Mouse (Mus musculus) CH12.LX (cell line): ENCODE results near the gene P2rx4. TPM values are rescaled to one million over a fixed set of nuclear protein-coding genes. Genes with fewer than 3 reads are reported as not detected.

Experiments
- DNase-seq: peaks from one replicate; pipeline ENCODE4 v3.0.0-alpha.2; 2013; ENCODE audit errors: extremely low read depth
- H3K27ac ChIP-seq: 2 replicates; pipeline ENCODE4 v1.5.1; 2012; ENCODE audit warnings: low read depth, mild to moderate bottlenecking, control low read depth, moderate library complexity; ENCODE audit not compliant: insufficient read depth
- H3K27me3 ChIP-seq: replicated peaks from 2 replicates; pipeline ENCODE3; 2012; ENCODE audit warnings: inconsistent platforms
- H3K36me3 ChIP-seq, 2 experiments: replicated peaks in 1 of 2; 2 replicates each; pipeline versions ENCODE3 to v1.6.1; 2012; ENCODE audit warnings: inconsistent platforms in 1 of 2, low read length in 1 of 2, mild to moderate bottlenecking in 1 of 2, mixed read lengths in 1 of 2, moderate library complexity in 1 of 2; ENCODE audit not compliant: control insufficient read depth in 1 of 2, insufficient read depth in 1 of 2
- H3K4me1 ChIP-seq, 2 experiments: 2 replicates each; pipeline ENCODE4 v1.6.1; 2012; ENCODE audit warnings: inconsistent platforms in 1 of 2, moderate library complexity in 1 of 2; ENCODE audit not compliant: insufficient read depth in 2 of 2, control insufficient read depth in 1 of 2
- H3K4me2 ChIP-seq: 2 replicates; pipeline ENCODE4 v1.6.1; 2012; ENCODE audit warnings: low read depth, mild to moderate bottlenecking, control low read depth; ENCODE audit not compliant: poor library complexity, insufficient read depth, severe bottlenecking
- H3K4me3 ChIP-seq, 3 experiments: fragments of 150-350 bp in 1 of 3; sonication (generic) in 1 of 3; replicated peaks in 1 of 3; 2 replicates each; pipeline versions ENCODE3 to v1.5.1; 2011 to 2012; ENCODE audit warnings: low read depth in 2 of 3, low read length in 2 of 3, mild to moderate bottlenecking in 2 of 3, moderate library complexity in 2 of 3, control low read depth in 1 of 3, improper control_type of control experiment in 1 of 3, inconsistent platforms in 1 of 3, mixed read lengths in 1 of 3; ENCODE audit not compliant: poor library complexity in 1 of 3
- H3K79me2 ChIP-seq: replicated peaks from 2 replicates; pipeline ENCODE4 v1.6.1; 2012; ENCODE audit warnings: mild to moderate bottlenecking, moderate library complexity; ENCODE audit not compliant: control insufficient read depth, poor library complexity, insufficient read depth, severe bottlenecking; ENCODE audit errors: extremely low read depth
- H3K9ac ChIP-seq: 2 replicates; pipeline ENCODE4 v1.6.1; 2012; ENCODE audit warnings: low read depth, mild to moderate bottlenecking, control low read depth, moderate library complexity; ENCODE audit not compliant: insufficient read depth
- H3K9me3 ChIP-seq: replicated peaks from 2 replicates; pipeline ENCODE3; 2012; ENCODE audit warnings: low read length, inconsistent platforms, mixed read lengths
- CHD1 ChIP-seq: IDR thresholded peaks from 2 replicates; pipeline ENCODE4 v1.6.1; 2012; ENCODE audit warnings: low read depth, low read length, improper control_type of control experiment, inconsistent platforms
- CTCF ChIP-seq, 2 experiments: IDR thresholded peaks in 1 of 2; conservative IDR thresholded peaks in 1 of 2; 2 replicates each; pipeline ENCODE4 v1.5.1; 2011 to 2012; ENCODE audit warnings: low read depth in 2 of 2, low read length in 2 of 2, improper control_type of control experiment in 1 of 2, inconsistent platforms in 1 of 2, mild to moderate bottlenecking in 1 of 2, moderate library complexity in 1 of 2
- EP300 ChIP-seq: IDR thresholded peaks from 2 replicates; pipeline ENCODE4 v1.6.1; 2011; ENCODE audit warnings: low read length, improper control_type of control experiment
- HCFC1 ChIP-seq: IDR thresholded peaks from 2 replicates; pipeline ENCODE4 v1.6.1; 2012; ENCODE audit warnings: low read depth, mild to moderate bottlenecking, inconsistent platforms, low read length, improper control_type of control experiment
- JUN ChIP-seq: IDR thresholded peaks from 2 replicates; pipeline ENCODE4 v1.6.1; 2011; ENCODE audit warnings: low read depth, mild to moderate bottlenecking, low read length, improper control_type of control experiment, moderate library complexity; ENCODE audit not compliant: insufficient read depth
- JUND ChIP-seq: conservative IDR thresholded peaks from 2 replicates; pipeline ENCODE4 v1.6.1; 2011; ENCODE audit warnings: low read depth, low read length, improper control_type of control experiment
- KAT2A ChIP-seq: IDR thresholded peaks from 2 replicates; pipeline ENCODE4 v1.6.1; 2012; ENCODE audit warnings: low read length, improper control_type of control experiment, inconsistent platforms; ENCODE audit not compliant: insufficient replicate concordance
- MAFK ChIP-seq: IDR thresholded peaks from 2 replicates; pipeline ENCODE4 v1.6.1; 2011; ENCODE audit warnings: low read length, improper control_type of control experiment; ENCODE audit not compliant: insufficient replicate concordance
- MXI1 ChIP-seq: IDR thresholded peaks from 2 replicates; pipeline ENCODE4 v1.6.1; 2011; ENCODE audit warnings: mild to moderate bottlenecking, low read depth, low read length, improper control_type of control experiment
- MYC ChIP-seq: IDR thresholded peaks from 2 replicates; pipeline ENCODE4 v1.6.1; 2011; ENCODE audit warnings: low read depth, mild to moderate bottlenecking, improper control_type of control experiment, low read length
- PAX5 ChIP-seq: IDR thresholded peaks from 2 replicates; pipeline ENCODE4 v1.6.1; 2012; ENCODE audit warnings: low read length, inconsistent platforms, mixed read lengths
- POLR2A ChIP-seq: IDR thresholded peaks from 2 replicates; pipeline ENCODE4 v1.6.1; 2011; ENCODE audit warnings: low read depth, mild to moderate bottlenecking, improper control_type of control experiment, low read length
- POLR2AphosphoS2 ChIP-seq: IDR thresholded peaks from 2 replicates; pipeline ENCODE4 v1.6.1; 2011; ENCODE audit warnings: low read depth, low read length, improper control_type of control experiment
- RAD21 ChIP-seq: IDR thresholded peaks from 2 replicates; pipeline ENCODE4 v1.6.1; 2011; ENCODE audit warnings: low read depth, mild to moderate bottlenecking, low read length, improper control_type of control experiment, moderate library complexity
- RCOR1 ChIP-seq: conservative IDR thresholded peaks from 2 replicates; pipeline ENCODE4 v1.6.1; 2012; ENCODE audit warnings: low read depth, mild to moderate bottlenecking, inconsistent platforms, low read length, improper control_type of control experiment
- SIN3A ChIP-seq: IDR thresholded peaks from 2 replicates; pipeline ENCODE4 v1.6.1; 2012; ENCODE audit warnings: low read length, improper control_type of control experiment, inconsistent platforms
- TCF12 ChIP-seq: IDR thresholded peaks from 2 replicates; pipeline ENCODE4 v1.6.1; 2014; ENCODE audit warnings: low read depth, mild to moderate bottlenecking, inconsistent platforms, low read length, improper control_type of control experiment
- UBTF ChIP-seq: IDR thresholded peaks from 2 replicates; pipeline ENCODE4 v1.6.1; 2012; ENCODE audit warnings: low read depth, mild to moderate bottlenecking, inconsistent platforms, low read length, improper control_type of control experiment, moderate library complexity
- ZC3H11A ChIP-seq: IDR thresholded peaks from 2 replicates; pipeline ENCODE4 v1.6.1; 2012; ENCODE audit warnings: low read depth, mild to moderate bottlenecking, inconsistent platforms, low read length, improper control_type of control experiment
- ZNF384 ChIP-seq: IDR thresholded peaks from 2 replicates; pipeline ENCODE4 v1.6.1; 2012; ENCODE audit warnings: low read depth, low read length, improper control_type of control experiment, inconsistent platforms
- dilution Hi-C: fragments of 300-500 bp; cut with MboI; formaldehyde crosslinking; loops from 2 replicates; pipeline ENCODE4 v1.14.3; 2020; ENCODE audit warnings: low sequenced_read_pairs; ENCODE audit not compliant: extremely low pct_unique_long_range_greater_than_20kb, extremely low pct_ligation_motif_present
- in situ Hi-C: fragments of 300-500 bp; cut with MboI; formaldehyde crosslinking; loops from 3 replicates; pipeline ENCODE4 v1.14.3; 2019; ENCODE audit warnings: low sequenced_read_pairs, low pct_ligation_motif_present, low pct_unique_long_range_greater_than_20kb, mixed read lengths
- polyA plus RNA-seq: library from polyadenylated mRNA; unstranded; fragments of >175 nt; gene quantifications from 2 replicates; pipeline ENCODE4 v1.2.1, GENCODE M21; 2012; ENCODE audit warnings: low read depth; ENCODE audit not compliant: insufficient read length
- total RNA-seq, 2 experiments: library from RNA; depleted of rRNA; stranded (reverse); fragments of 300-350 nt in 1 of 2; fragments of >200 nt in 1 of 2; gene quantifications; 2 replicates each; pipeline ENCODE4 v1.2.3; 2012 to 2014

Gene P2rx4
- total and polyA plus RNA-seq, 3 experiments, result 9.1 to 16.7 (median 11.0) TPM

- no peaks in the 10 kb centered on the region for H3K9me3 ChIP-seq
- H3K4me2 ChIP-seq, result no peak overlapping the region
- dilution Hi-C loops, result no loop called here
- H3K4me1 ChIP-seq, result peaks cover 0 to 25% of the 10 kb centered on the region in 2 experiments; a peak in 2 of 4 replicates
- H3K79me2 ChIP-seq, result no peaks in the 10 kb centered on the region
- in situ Hi-C loops, result no loop called here
- no peak overlapping the region for H3K27ac ChIP-seq
- peaks cover 0 to 4% of the 10 kb centered on the region in 2 experiments for H3K36me3 ChIP-seq
- no peak overlapping the region for H3K9ac ChIP-seq
- H3K27me3 ChIP-seq, result peaks cover 8% of the 10 kb centered on the region
- DNase-seq, result no peak
- H3K4me3 ChIP-seq, result no peak overlapping the region
- no peak for TF ChIP-seq POLR2AphosphoS2
- no peak for TF ChIP-seq HCFC1
Observed at GRCm38 (mm10) chr5:122705174-122705573, 2.2 kb upstream of the P2rx4 start.

- no peak for DNase-seq
- H3K79me2 ChIP-seq, result no peaks in the 10 kb centered on the region
- H3K4me1 ChIP-seq, result peaks cover 0 to 25% of the 10 kb centered on the region in 2 experiments; a peak in 2 of 4 replicates
- H3K9me3 ChIP-seq, result peaks cover 4% of the 10 kb centered on the region
- dilution Hi-C loops, result no loop called here
- peak overlapping the region; percentile 78 for H3K27ac ChIP-seq
- H3K4me2 ChIP-seq, result peak overlapping the region; percentile 73
- peak overlapping the region; percentile 68 for H3K9ac ChIP-seq
- H3K4me3 ChIP-seq, result peak overlapping the region; percentile 65 to 89 (median 72)
- in situ Hi-C loops, result no loop called here
- no peak for TF ChIP-seq SIN3A
- no peak for TF ChIP-seq CTCF (conservative IDR thresholded peaks at IDR 0.05 in 1 of 2, IDR thresholded peaks at IDR 0.05 in 1 of 2; ENCODE audit: low read depth in 2 of 2, low read length in 2 of 2)
- TF ChIP-seq MXI1, result no peak
- H3K36me3 ChIP-seq, result peaks cover 0 to 11% of the 10 kb centered on the region in 2 experiments
- peaks cover 8% of the 10 kb centered on the region for H3K27me3 ChIP-seq
Observed at GRCm38 (mm10) chr5:122706917-122707275, 448 bp upstream of the P2rx4 start.

GRCm38 (mm10) chr5:122708819-122709218 is 1.5 kb downstream of the P2rx4 start:
- Histone ChIP-seq H3K9ac (no peak overlapping the region), H3K27me3 (peaks cover 8% of the 10 kb centered on the region), H3K4me3 (no peak overlapping the region), H3K9me3 (peaks cover 12% of the 10 kb centered on the region), H3K79me2 (no peaks in the 10 kb centered on the region), H3K4me1 (peaks cover 0 to 17% of the 10 kb centered on the region in 2 experiments; a peak in 2 of 4 replicates), H3K4me2 (no peak overlapping the region), H3K36me3 (peaks cover 0 to 17% of the 10 kb centered on the region in 2 experiments), H3K27ac (no peak overlapping the region)
- dilution Hi-C loops, result no loop called here
- DNase-seq, result no peak
- TF ChIP-seq EP300 (no peak), MAFK (no peak), ZNF384 (no peak), POLR2A (no peak), RCOR1 (no peak), ZC3H11A (no peak), CHD1 (no peak), PAX5 (no peak), UBTF (no peak), RAD21 (no peak), JUND (no peak), JUN (no peak), MYC (no peak), CTCF (conservative IDR thresholded peaks at IDR 0.05 in 1 of 2, IDR thresholded peaks at IDR 0.05 in 1 of 2; ENCODE audit: low read depth in 2 of 2, low read length in 2 of 2) (no peak), TCF12 (no peak), SIN3A (no peak), KAT2A (no peak)
- in situ Hi-C loops, result no loop called here
